Mouse (Mus musculus) MEL (cell line): ENCODE data around the gene Wdr90. TPM values are rescaled to one million over a fixed set of nuclear protein-coding genes. Genes with fewer than 3 reads are reported as not detected.

Source experiments
- DNase-seq: peaks from one replicate; pipeline ENCODE4 v3.0.0; 2011; ENCODE audit warnings: low read depth, low spot score
- H3K27ac ChIP-seq: 2 replicates; pipeline ENCODE4 v1.5.1; 2012; ENCODE audit warnings: low read depth, mild to moderate bottlenecking, control low read depth, low read length, moderate library complexity; ENCODE audit not compliant: control insufficient read depth
- H3K27me3 ChIP-seq, 2 experiments: fragments of 150-350 bp in 1 of 2; sonication (generic) in 1 of 2; 2 replicates each; pipeline ENCODE4 v1.6.1; 2012; ENCODE audit warnings: low read length in 2 of 2, mild to moderate bottlenecking in 2 of 2, improper control_type of control experiment in 1 of 2, moderate library complexity in 1 of 2; ENCODE audit not compliant: insufficient read depth in 2 of 2, control insufficient read depth in 1 of 2
- H3K36me3 ChIP-seq, 2 experiments: 2 replicates each; pipeline ENCODE4 v1.6.1; 2012 to 2014; ENCODE audit warnings: low read length in 2 of 2, improper control_type of control experiment in 1 of 2, inconsistent platforms in 1 of 2, mild to moderate bottlenecking in 1 of 2; ENCODE audit not compliant: insufficient read depth in 2 of 2, control insufficient read depth in 1 of 2
- H3K4me1 ChIP-seq, 2 experiments: fragments of 150-350 bp in 1 of 2; sonication (generic) in 1 of 2; 2 replicates each; pipeline ENCODE4 v1.6.1; 2012; ENCODE audit warnings: low read length in 2 of 2, improper control_type of control experiment in 1 of 2, mild to moderate bottlenecking in 1 of 2; ENCODE audit not compliant: insufficient read depth in 2 of 2, control insufficient read depth in 1 of 2
- H3K4me3 ChIP-seq, 2 experiments: fragments of 150-350 bp in 1 of 2; sonication (generic) in 1 of 2; 2 replicates each; pipeline ENCODE4 v1.5.1; 2012; ENCODE audit warnings: low read depth in 2 of 2, low read length in 2 of 2, mild to moderate bottlenecking in 2 of 2, moderate library complexity in 2 of 2, control low read depth in 1 of 2, improper control_type of control experiment in 1 of 2; ENCODE audit not compliant: control insufficient read depth in 1 of 2, insufficient read depth in 1 of 2
- H3K79me2 ChIP-seq: 2 replicates; pipeline ENCODE4 v1.6.1; 2012; ENCODE audit warnings: mild to moderate bottlenecking, low read length, moderate library complexity; ENCODE audit not compliant: control insufficient read depth, poor library complexity, insufficient read depth
- H3K9ac ChIP-seq: 2 replicates; pipeline ENCODE4 v1.6.1; 2012; ENCODE audit warnings: low read depth, mild to moderate bottlenecking, control low read depth, low read length, moderate library complexity; ENCODE audit not compliant: control insufficient read depth, poor library complexity, severe bottlenecking
- H3K9me3 ChIP-seq: fragments of 150-350 bp; sonication (generic); replicated peaks from 2 replicates; pipeline ENCODE4 v1.6.1; 2012; ENCODE audit warnings: mild to moderate bottlenecking, low read length, improper control_type of control experiment, moderate library complexity; ENCODE audit not compliant: insufficient read depth
- CTCF ChIP-seq, 3 experiments: IDR thresholded peaks in 2 of 3; conservative IDR thresholded peaks in 1 of 3; 2 replicates each; pipeline ENCODE4 v1.5.1; 2011 to 2012; ENCODE audit warnings: low read length in 3 of 3, low read depth in 2 of 3, mild to moderate bottlenecking in 2 of 3, improper control_type of control experiment in 1 of 3, inconsistent platforms in 1 of 3, mixed read lengths in 1 of 3, moderate library complexity in 1 of 3; ENCODE audit not compliant: control insufficient read depth in 1 of 3, insufficient read depth in 1 of 3, poor library complexity in 1 of 3, severe bottlenecking in 1 of 3
- ELF1 ChIP-seq: IDR thresholded peaks from 2 replicates; pipeline ENCODE4 v1.6.1; 2014; ENCODE audit warnings: low read depth, mild to moderate bottlenecking, inconsistent platforms, low read length, improper control_type of control experiment, moderate library complexity
- GATA1 ChIP-seq: IDR thresholded peaks from 2 replicates; pipeline ENCODE4 v1.6.1; 2011; ENCODE audit warnings: low read depth, low read length, improper control_type of control experiment
- HCFC1 ChIP-seq: IDR thresholded peaks from 2 replicates; pipeline ENCODE4 v1.6.1; 2012; ENCODE audit warnings: low read depth, mild to moderate bottlenecking, inconsistent platforms, low read length, improper control_type of control experiment, moderate library complexity
- JUND ChIP-seq: IDR thresholded peaks from 2 replicates; pipeline ENCODE4 v1.6.1; 2011; ENCODE audit warnings: low read depth, mild to moderate bottlenecking, improper control_type of control experiment, low read length
- MAZ ChIP-seq: IDR thresholded peaks from 2 replicates; pipeline ENCODE4 v1.6.1; 2012; ENCODE audit warnings: low read depth, mild to moderate bottlenecking, inconsistent platforms, low read length, improper control_type of control experiment
- MEF2A ChIP-seq: IDR thresholded peaks from 2 replicates; pipeline ENCODE4 v1.6.1; 2014; ENCODE audit warnings: low read depth, mild to moderate bottlenecking, inconsistent platforms, low read length, improper control_type of control experiment; ENCODE audit not compliant: poor library complexity, insufficient replicate concordance, severe bottlenecking; ENCODE audit errors: extremely low read depth
- MXI1 ChIP-seq: IDR thresholded peaks from 2 replicates; pipeline ENCODE4 v1.6.1; 2011; ENCODE audit warnings: mild to moderate bottlenecking, low read depth, low read length, improper control_type of control experiment
- MYB ChIP-seq: IDR thresholded peaks from 2 replicates; pipeline ENCODE4 v1.6.1; 2011; ENCODE audit warnings: mild to moderate bottlenecking, low read depth, low read length, improper control_type of control experiment
- NELFE ChIP-seq: IDR thresholded peaks from 2 replicates; pipeline ENCODE4 v1.6.1; 2011; ENCODE audit warnings: low read depth, low read length, improper control_type of control experiment
- POLR2A ChIP-seq, 2 experiments: IDR thresholded peaks; 2 replicates each; pipeline ENCODE4 v1.6.1; 2011 to 2012; ENCODE audit warnings: low read length in 2 of 2, mild to moderate bottlenecking in 2 of 2, control low read depth in 1 of 2, improper control_type of control experiment in 1 of 2, low read depth in 1 of 2, moderate library complexity in 1 of 2; ENCODE audit not compliant: control insufficient read depth in 1 of 2, insufficient read depth in 1 of 2, poor library complexity in 1 of 2
- POLR2AphosphoS2 ChIP-seq: IDR thresholded peaks from 2 replicates; pipeline ENCODE4 v1.6.1; 2011; ENCODE audit warnings: low read length, improper control_type of control experiment
- POLR2AphosphoS5 ChIP-seq: IDR thresholded peaks from 2 replicates; pipeline ENCODE4 v1.6.1; 2012; ENCODE audit warnings: low read depth, borderline replicate concordance, mild to moderate bottlenecking, inconsistent platforms, low read length, moderate library complexity, mixed read lengths
- RAD21 ChIP-seq: IDR thresholded peaks from 2 replicates; pipeline ENCODE4 v1.6.1; 2011; ENCODE audit warnings: mild to moderate bottlenecking, low read depth, low read length, improper control_type of control experiment
- RCOR1 ChIP-seq: IDR thresholded peaks from 2 replicates; pipeline ENCODE4 v1.6.1; 2012; ENCODE audit warnings: low read depth, mild to moderate bottlenecking, inconsistent platforms, low read length, improper control_type of control experiment
- SIN3A ChIP-seq: IDR thresholded peaks from 2 replicates; pipeline ENCODE4 v1.6.1; 2012; ENCODE audit warnings: low read length, improper control_type of control experiment, inconsistent platforms
- TBP ChIP-seq: IDR thresholded peaks from 2 replicates; pipeline ENCODE4 v1.8.0; 2011; ENCODE audit warnings: low read depth, low read length, improper control_type of control experiment
- TCF12 ChIP-seq: IDR thresholded peaks from 2 replicates; pipeline ENCODE4 v1.6.1; 2014; ENCODE audit warnings: low read depth, mild to moderate bottlenecking, inconsistent platforms, low read length, improper control_type of control experiment, moderate library complexity
- ZC3H11A ChIP-seq: IDR thresholded peaks from 2 replicates; pipeline ENCODE4 v1.6.1; 2012; ENCODE audit warnings: low read depth, mild to moderate bottlenecking, inconsistent platforms, low read length, improper control_type of control experiment
- ZKSCAN1 ChIP-seq: IDR thresholded peaks from 2 replicates; pipeline ENCODE4 v1.6.1; 2012; ENCODE audit warnings: low read depth, mild to moderate bottlenecking, inconsistent platforms, low read length, improper control_type of control experiment, moderate library complexity
- ZMIZ1 ChIP-seq: IDR thresholded peaks from 2 replicates; pipeline ENCODE4 v1.6.1; 2012; ENCODE audit warnings: low read depth, mild to moderate bottlenecking, inconsistent platforms, low read length, improper control_type of control experiment, moderate library complexity
- polyA plus RNA-seq, 2 experiments: library from polyadenylated mRNA; stranded (reverse) in 1 of 2; unstranded in 1 of 2; fragments of >175 nt in 1 of 2; fragments of >200 nt in 1 of 2; gene quantifications; 2 replicates each; pipeline versions ENCODE4 v1.2.1 to v1.2.4; 2012; ENCODE audit warnings: low replicate concordance in 2 of 2, low read depth in 1 of 2; ENCODE audit not compliant: insufficient read length in 2 of 2, insufficient read depth in 1 of 2, missing spikeins in 1 of 2
- total RNA-seq: library from RNA; depleted of rRNA; stranded (reverse); fragments of 300-350 nt; gene quantifications from 2 replicates; pipeline ENCODE4 v1.2.3, GENCODE M21; 2012

Wdr90 gene
- total and polyA plus RNA-seq, 3 experiments = 23.7 to 44.5 TPM; not detected in 1

DNA sequence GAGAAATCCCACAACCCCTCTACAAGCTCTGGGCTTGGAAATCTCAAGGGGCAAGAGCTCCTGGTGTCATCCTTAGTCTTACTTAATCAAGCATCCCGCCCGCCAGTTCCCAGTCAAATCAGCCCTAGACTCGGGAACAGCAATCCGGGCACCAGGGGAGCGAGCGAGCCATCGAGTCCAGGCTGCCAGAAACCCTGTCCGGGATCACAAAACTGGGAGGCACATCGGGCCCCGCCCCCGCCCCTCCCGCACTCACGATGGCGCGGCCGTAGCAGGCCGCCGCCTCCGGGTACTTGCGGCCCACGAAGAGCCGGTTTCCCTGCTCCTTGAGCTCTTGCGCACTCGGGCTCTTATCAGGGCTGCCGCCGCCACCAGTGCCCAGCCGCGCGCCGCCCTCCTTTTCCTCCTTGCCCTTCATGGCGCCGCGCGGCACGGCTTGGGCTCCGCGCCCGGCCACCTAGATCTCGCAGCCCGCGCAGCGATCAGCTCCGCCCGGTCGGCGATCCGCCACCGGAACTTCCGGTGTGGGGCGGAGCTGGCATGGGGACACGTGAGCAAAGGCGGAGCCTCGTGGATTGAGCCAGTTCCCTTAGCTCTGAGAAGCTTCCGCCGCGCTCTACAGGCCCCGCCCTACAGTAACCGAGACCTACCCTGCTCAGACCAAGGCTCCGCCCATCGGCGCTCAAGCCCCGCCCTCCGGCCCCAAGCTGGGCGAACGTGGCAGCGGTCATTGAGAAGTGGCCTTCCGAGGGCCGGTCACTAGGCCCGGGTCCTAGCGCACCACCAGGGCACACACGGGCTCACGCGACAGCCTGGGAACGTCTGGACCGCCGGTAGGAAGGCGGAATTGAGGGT lies 28.6 kb downstream of the Wdr90 start (continued):
- TF ChIP-seq MXI1 (peak; percentile 89), NELFE (peak; percentile 93), JUND (no peak), ELF1 (peak; percentile 89), HCFC1 (peak; percentile 84), RCOR1 (no peak), RAD21 (no peak), POLR2A (IDR thresholded peaks at IDR 0.05; ENCODE audit: control insufficient read depth in 1 of 2, insufficient read depth in 1 of 2, low read depth in 1 of 2, low read length in 2 of 2, poor library complexity in 1 of 2) (peak; percentile 73 to 86)

- Histone ChIP-seq H3K36me3 (peaks cover 0 to 13% of the 10 kb centered on the region in 2 experiments; a peak in 2 of 4 replicates), H3K4me3 (peak overlapping the region; percentile 80), H3K9ac (peak overlapping the region; percentile 94), H3K9me3 (no peaks in the 10 kb centered on the region), H3K4me1 (peaks cover 2 to 37% of the 10 kb centered on the region in 2 experiments; a peak in 3 of 4 replicates), H3K79me2 (peaks cover 54% of the 10 kb centered on the region), H3K27ac (peak overlapping the region; percentile 82)
- DNase-seq = peak; percentile 56
- TF ChIP-seq ZMIZ1 (0 out of 2 replicates have a peak, but pooled peaks have one; percentile 41), MAZ (no peak), POLR2AphosphoS5 (peak; percentile 59; the same call in 1 of the 2 replicates), MYB (0 out of 2 replicates have a peak, but pooled peaks have one; percentile 14), POLR2AphosphoS2 (peak; percentile 55; the same call in 1 of the 2 replicates), TBP (no peak), SIN3A (no peak), CTCF (IDR thresholded peaks at IDR 0.05 in 2 of 3, conservative IDR thresholded peaks at IDR 0.05 in 1 of 3; ENCODE audit: control insufficient read depth in 1 of 3, insufficient read depth in 1 of 3, low read depth in 2 of 3, low read length in 3 of 3, poor library complexity in 1 of 3, severe bottlenecking in 1 of 3) (no peak), ZC3H11A (no peak), TCF12 (no peak), MEF2A (no peak), ZKSCAN1 (no peak), GATA1 (no peak)
- TF ChIP-seq, all 39 proteins: peak for 4
- no peaks in the 10 kb centered on the region for H3K27me3 ChIP-seq
These were observed 29.6 kb downstream of the Wdr90 start for GRCm38 (mm10) chr17:25831451-25832281.
